Mouse (Mus musculus) lung, postnatal 14 days (tissue): ENCODE results near the gene Bach2.

Experiments used
- DNase-seq: peaks from one replicate; pipeline ENCODE4 v3.0.0; 2021

Gene Bach2

DNA sequence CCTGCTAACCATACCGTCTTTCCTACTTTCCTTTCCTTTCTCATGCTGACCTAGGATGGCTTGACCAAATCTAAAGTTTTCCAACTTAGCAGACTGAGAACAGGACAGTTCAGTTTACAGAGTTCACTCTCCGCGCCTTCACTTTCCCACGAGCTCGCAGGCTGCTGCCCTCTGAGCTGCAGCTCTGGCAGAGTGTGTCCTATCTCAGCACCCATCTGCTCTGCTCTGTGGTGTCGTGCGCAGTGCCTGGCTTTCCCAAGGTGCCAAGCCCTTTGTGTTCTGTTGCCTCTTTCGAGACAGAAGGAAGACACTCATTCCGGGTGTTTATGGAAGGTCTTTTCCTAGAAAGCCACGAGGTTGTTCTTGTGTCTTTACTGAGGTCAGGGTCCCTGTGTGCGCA is 300.4 kb downstream of the Bach2 start:
- no peak for DNase-seq

DNA sequence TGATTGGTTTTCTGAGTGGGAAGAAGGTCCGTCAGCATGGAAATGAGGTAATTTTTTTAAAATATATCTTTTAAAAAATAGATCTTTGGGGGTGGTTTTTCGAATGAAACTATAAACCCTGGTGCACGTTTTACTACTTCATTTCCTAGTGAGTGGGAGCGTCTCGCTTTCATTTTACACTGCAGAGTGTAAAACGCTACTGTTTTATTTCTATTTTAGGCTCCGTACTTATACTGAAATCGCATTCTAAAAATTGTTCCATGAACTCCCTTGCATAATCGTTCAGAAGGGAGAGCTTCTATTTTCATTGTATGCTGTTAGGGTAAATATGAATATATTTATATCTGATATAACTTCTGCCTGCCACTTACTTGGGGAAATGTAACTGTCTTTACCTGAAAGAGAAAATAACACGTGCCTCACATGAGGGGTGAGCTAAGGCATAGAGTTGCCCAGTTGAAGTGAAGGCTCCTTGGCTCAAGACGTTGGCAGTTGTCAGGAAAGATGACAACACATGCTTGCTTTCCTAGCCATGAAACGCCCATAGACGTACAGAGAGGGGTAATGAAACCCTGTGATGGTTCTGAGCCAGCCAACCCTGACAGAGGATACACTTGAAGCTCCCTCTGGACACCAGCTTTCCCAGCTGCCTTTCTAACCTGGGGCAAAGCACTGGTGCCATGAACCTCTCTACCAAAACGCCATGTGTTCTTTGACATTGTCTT is 306.4 kb downstream of the Bach2 start:
- DNase-seq = no peak

DNA sequence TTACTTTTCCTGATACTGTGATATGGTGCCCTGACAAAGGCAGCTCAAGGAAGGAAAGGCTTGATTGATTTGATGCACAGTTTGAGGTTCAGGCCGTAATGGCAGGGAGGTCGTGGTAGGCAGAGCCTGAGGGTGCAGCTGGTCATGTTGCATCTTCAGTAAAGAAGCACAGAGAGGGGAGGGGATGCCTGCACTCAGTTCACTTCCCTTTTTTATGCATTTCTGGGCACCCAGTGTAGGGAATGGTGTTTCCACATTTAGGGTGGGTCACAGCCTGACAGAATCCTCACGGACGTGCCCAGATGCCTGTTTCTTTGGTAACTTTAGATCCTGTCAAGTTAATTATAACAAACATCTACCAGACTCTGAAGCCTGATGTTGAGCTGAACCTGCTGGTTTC is 306.9 kb downstream of the Bach2 start:
- no peak for DNase-seq

DNA sequence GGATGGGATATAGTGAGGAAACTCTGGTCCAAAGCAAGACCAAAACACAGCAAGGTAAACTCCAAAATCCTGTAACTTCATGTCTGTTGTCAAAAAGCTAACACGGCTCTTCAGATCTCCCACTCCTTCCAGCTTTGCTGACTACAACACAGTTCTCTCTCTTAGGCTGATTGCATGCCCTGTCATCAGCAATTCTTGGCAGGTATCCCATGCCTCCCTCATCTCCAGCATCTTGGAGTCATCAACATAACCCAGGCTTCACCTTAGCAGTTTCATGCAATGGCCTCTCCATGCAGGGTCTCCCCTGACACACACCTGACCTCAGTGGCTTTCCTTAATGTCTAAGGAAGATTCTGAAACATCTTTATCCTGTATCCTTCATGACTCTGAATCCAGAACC is 310.5 kb downstream of the Bach2 start:
- DNase-seq = no peak

DNA sequence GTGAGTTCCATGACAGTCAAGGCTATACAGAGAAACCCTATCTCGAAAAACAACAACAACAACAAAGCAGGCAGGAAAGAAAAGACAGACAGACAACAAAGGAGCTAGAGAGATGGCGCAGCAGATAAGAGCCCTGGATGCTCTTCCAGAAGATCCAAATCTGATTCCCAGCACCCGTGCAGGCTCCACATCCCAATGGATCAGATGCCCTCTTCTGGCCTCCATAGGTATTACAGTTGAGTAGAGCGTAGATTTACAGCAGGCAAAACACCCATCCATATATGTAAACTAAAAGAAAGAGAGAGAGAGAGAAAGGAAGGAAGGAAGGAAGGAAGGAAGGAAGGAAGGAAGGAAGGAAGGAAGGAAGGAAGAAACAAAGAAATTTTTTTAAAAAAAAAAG is 312.7 kb downstream of the Bach2 start:
- peak; percentile 48 for DNase-seq

DNA sequence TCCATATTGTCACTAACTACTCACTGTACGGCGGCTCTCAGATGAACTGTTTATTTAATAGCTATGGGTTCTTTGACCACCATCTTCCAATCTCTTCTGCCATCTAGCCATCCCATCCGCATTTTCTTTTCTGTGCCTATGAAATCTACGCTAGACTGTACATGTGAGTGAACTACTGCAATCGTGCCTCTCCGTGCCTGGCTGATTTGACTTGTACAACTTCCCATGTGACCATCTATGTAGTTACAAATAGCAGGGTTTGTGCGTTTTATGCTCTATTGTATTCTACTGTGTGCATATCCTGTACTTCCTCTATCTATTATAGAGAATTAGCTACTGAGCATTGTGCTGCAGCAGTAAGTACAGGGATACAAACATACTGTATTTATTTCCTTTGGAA is 316.9 kb downstream of the Bach2 start:
- no peak for DNase-seq

DNA sequence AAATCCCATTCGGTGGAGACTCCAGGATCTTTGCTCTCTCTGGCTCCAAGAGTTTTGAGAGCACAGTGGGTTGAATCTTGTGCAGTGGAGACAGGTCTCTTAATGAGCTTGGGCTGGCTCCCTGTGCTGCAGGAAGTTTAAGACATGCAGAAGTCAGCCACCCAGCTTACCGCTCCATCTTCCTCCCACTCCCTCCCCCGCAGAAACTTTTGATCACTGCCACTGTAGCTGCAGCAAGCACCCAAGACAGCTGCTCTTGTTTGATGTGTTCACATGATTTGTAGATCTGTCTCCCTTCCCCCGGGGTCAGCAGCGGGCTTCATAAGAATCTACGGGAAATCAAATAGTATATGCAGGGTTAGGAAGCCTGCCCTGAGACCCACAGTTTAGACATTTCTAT is 321.6 kb downstream of the Bach2 start:
- DNase-seq = peak; percentile 34

DNA sequence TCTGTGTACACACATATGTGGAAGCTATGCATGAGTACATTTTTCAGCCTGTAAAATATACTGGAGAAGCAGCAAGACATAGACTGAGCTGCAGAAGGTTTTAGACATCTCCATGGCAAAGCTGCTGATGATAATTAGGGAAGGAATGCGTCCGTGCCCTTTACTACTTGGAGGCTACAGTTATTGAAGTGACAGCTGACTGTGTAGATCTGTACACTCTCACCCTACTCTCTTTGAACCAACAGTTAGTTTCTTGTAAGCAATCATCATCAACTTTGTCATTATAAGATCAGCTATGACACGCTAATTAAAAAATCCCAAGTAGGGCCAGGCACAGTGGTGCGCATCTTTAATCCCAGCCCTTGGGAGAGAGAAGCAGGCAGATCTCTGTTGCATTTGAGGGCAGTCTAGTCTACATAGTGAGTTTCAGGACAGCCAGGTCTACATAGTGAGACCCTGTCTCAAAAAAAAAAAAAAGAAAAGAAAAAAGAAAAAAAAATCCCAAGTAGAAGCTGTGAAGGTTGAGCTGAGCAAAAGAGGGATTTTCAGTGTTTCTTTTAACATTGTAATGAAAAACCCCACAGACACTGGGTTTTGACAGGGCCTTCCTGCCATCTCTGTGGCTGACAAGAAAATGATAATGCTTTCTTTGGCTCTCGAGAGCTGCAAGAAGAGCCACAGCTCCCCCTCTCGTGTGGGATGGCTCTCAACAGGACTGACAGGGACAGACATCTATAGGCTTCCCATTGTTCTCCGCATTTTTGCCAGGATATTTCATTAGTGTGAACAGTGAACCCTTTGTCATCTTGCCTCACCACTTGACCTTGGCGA is 322.3 kb downstream of the Bach2 start:
- DNase-seq = no peak

DNA sequence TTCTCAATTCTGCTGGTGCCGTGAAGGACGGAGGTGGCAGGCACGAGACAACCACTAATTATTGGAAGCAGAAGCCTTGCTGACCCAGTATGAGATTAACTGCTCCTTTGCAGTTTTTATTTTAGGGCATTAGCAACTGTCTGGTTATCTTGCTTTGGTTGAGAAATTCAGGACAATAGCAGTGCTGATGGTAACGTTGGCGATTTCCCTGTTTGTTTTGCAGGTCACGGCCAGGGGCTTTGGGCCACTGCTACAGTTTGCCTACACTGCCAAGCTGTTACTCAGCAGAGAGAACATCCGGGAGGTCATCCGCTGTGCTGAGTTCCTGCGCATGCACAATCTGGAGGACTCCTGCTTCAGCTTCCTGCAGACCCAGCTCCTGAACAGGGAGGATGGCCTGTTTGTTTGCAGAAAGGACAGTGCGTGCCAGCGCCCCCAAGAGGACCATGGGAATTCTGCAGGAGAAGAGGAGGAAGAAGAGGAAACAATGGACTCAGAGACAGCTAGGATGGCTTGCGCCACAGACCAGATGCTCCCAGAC is 323.0 kb downstream of the Bach2 start:
- DNase-seq = peak; percentile 57

DNA sequence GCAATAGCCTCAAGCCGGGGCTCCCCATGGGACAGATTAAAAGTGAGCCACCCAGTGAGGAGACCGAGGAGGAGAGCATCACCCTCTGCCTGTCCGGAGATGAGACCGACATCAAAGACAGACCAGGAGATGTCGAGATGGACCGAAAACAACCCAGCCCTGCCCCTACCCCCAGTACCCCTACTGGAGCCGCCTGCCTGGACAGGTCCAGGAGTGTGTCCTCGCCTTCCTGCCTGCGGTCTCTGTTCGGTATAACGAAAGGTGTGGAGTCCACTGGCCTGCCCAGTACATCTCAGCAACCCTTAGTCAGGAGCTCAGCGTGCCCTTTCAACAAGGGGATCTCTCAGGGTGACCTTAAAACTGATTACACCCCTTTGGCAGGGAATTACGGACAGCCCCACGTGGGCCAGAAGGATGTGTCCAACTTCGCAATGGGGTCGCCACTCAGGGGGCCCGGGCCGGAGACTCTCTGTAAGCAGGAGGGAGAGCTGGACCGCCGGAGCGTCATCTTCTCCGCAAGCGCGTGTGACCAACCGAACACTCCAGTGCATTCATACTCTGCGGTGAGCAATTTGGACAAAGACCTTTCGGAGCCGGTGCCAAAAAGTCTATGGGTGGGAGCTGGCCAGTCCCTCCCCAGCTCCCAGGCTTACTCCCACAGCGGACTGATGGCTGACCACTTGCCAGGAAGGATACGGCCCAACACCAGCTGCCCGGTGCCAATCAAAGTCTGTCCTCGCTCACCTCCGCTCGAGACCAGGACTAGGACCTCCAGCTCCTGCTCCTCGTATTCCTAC is 323.9 kb downstream of the Bach2 start:
- DNase-seq = no peak

DNA sequence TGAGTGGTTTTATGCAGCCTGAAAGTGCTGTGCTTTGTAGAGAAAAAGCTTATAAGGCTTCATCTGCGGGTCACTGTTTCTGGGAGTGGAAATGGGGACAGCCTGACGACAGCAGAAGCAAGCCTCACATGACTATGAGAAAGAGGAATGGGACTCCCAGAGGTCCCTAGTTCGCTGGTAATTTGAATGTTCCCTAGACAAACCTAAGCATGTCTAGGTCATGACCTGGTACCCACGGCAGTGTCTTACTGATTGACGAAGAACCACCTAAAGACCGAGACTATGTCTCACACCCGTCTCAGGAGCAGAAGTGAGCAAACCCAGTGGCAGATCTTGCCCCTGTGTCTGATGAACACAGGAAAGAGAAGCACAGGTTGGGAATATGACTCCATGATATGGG is 325.8 kb downstream of the Bach2 start:
- no peak for DNase-seq

DNA sequence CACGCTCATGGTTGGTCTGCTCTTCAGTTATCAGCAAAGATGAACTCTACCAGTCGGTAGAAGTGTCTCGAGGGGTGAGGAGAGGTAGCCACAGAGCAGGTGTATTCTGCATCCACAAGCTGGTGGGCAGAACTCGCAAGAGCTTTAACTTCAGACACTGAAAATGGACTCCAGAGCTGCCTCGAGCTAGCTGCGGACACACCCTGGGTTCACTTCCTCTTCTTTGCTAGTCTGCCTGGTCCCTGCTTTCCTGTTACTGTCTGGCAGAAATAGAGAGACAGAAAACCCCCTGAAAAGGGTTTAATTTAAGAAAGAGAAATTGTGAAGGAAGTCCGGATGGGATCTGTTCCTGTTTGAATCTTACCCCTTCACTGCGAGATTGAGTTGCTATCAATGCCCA is 326.3 kb downstream of the Bach2 start:
- no peak for DNase-seq

DNA sequence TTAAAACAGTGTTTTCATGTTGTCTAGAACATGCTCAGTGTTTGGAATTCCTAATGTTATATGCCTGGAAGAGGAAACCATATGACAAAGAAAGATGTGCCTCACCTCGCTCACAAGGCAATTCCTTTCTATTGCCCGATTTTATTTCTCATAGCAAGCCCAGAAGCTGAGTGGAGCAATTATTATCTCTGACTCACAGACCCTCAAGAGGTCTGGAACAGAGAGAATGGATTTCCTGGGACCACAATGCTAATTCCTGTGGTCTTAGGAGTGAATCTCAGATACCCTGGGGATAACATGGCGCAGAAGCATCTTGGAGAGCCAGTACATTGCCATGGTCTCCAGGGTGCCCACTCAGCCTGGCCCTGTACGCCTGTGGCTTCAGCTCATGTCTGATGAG is 330.4 kb downstream of the Bach2 start:
- DNase-seq = no peak

DNA sequence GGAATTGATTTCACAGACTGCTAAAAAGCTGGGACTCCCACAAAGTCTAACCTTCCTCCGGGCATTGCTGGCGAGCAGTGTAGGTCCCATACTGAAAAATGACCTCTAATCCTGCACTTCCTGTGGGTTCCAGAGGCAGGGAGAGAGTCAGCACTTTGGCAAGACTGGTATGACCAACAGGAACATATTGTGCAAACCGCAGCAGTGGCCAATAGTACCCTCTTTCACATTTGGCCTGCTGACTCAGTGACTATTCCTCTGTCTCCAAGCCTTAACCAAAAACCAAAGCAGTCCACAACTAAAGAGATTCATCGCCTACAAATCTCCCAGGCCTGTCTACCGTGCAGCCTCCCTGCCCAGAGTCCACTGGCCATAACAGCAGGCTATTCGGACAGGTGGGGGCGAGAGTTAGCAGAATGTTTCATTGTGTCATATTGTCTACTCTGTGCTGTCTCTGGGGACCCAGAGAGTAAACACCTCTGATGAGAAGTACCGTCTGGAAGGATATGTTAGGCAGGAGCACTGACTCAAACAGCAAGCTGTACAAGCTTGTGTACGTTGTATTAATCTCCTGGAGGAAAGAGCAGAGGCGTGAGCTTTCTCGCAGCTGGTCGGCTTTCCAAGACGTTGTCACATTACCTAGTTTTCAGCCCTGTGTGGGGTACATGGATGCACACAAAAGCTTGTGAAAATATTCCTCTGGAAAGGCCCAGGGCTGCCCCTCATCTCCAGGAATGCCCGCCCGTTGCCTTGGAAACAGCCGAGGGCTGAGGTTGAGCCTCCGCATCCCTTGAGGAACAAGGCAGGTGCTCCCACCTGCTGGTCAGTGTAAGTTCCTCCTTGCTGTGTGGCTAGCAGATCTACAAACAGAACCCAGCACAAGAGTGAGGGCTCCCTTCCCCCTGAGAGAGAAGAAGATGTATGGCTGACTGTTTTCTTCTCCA is 331.7 kb downstream of the Bach2 start:
- peak; percentile 27 for DNase-seq

DNA sequence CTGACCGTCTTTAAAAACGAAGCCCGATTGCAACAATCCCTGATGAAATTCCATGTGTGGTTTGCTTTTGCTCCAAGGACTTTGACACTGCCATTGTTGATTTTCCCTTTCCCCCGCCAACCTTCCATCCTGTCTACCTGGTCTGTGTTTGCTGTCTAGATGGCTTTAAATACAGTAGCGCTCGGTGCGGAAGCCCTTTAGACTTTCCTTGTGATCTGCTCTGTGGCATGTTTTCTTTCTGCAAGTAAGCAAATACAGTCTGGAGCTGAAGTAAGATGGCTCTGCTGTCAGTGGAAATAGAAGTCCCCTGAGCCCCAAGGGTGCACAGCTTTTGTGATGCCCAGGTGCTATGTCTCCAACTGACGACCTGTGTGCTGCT is 332.3 kb downstream of the Bach2 start:
- no peak for DNase-seq

DNA sequence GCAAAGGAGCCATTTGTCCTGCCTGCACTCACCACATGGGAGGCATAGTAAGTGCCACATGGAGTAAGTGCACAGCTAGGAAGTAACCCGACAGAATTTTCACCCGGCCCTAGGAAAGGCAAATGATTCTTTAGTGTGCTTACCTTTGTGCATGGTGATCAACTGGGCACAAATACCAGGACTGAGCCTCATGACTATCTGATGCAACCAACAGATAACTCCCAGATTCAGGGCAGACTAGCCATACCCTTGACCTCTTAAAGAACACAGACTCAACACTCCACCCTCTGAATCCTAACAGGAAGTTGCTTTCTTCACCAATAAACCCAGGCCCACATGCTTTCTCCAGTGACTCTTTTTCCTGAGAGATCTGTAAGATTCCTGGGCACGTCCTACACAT is 332.8 kb downstream of the Bach2 start:
- no peak for DNase-seq

DNA sequence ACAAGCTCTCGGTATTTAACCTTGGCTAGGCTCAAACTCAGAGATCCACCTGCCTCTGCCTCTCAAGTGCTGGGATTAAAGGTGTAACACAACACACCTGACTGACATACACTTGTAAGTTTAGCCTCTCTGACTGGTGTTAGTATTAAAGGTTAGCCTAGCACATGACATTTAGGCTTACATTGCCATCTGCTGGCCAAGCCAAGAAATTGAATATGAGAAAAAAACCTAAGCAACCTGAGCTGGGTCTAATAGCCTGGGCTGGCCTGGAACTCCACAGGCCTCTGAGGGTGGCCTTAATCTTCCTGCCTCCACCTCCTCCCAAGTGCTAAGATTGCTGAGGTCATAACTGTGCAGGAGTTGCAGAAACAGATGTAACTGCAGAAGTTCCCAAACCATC is 333.5 kb downstream of the Bach2 start:
- DNase-seq = peak; percentile 61

DNA sequence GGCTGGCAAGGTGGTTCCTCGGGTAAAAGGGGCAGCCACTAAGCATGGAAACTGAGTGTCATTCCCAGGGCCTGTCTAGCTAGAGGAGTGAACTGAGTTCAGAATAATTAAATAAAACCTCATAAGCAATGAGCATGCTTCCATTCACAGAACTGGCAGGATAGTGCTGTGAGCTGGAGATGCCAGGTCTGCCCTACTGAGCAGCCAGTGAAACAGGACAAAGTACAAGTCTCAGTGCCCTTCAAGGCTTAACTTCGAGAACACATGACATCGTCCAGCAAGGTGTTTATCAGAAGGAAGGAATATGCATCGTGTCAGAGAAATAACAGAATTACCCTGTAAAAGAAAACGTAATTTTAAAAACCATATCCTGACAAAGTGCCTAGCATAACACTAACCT is 335.0 kb downstream of the Bach2 start:
- DNase-seq = no peak

DNA sequence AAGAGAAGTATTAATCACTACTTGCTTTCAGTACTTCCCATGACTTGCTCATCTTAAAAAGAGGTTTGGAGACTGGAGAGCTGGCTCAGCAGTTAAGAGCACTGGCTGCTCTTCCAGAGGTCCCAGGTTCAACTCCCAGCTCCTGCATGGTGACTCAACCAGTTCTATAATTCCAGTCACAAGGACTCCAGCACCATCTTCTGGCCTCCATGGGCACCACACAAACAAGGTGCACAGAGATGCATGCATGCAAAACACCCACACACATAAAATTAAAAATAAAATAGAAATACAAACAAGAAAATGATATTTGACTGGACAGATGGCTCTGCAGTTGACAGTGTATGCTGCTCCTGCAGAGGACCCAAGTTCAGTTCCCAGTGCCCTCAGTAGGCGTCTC is 336.0 kb downstream of the Bach2 start:
- DNase-seq = no peak

DNA sequence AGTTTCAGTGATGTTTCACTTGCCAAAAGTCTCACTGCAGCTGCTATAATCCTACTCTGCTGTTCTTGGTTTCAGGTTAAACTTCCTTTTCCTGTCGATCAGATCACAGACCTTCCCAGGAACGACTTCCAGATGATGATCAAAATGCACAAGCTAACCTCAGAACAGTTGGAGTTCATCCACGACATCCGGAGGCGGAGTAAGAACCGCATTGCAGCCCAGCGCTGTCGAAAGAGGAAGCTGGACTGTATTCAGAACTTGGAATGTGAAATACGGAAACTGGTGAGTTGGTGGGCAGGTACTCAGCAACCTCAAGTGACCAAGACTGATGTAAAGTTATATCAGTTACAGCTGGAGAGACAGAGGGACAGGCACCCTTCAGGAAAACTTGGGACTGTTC is 336.6 kb downstream of the Bach2 start:
- DNase-seq = peak; percentile 24

DNA sequence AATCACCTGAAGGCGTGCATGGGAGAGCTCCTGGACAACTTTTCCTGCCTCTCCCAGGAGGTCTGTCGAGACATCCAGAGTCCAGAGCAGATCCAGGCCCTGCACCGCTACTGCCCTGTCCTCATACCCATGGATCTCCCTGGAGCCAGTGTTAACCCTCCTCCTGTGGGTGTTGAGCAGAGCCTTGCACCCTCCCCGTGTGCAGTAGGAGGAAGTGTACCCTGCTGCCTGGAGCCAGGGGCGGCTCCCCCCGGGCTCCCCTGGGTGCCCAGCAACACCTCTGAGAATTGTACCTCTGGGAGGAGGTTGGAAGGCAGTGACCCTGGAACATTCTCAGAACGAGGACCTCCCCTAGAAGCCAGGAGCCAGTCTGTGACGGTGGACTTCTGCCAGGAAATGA is 341.2 kb downstream of the Bach2 start:
- no peak for DNase-seq

DNA sequence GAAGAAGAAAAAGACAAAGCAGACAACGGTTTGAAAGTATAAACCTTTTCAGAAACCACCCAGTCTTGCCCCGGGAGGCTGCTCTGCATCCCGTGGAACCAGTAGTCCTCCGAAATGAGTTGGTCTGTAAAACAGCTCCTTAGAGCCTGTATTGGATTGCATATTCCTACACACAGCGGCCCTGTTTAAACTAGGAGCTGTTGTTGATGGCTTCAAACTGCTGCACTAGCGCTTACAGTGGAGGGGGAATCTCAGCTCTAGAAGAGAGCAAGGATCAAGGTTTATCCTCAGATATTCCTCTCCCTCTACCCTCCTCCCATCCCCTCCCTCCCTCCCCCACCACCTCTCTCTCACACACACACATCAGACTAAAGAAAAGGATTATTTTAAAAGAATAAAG is 345.6 kb downstream of the Bach2 start:
- DNase-seq = no peak
